Mouse (Mus musculus): Measurements from ENCODE around the gene Ptbp3. TPM values are rescaled to one million over a fixed set of nuclear protein-coding genes. Genes with fewer than 3 reads are reported as not detected.

The Ptbp3 gene
- polyA plus RNA-seq, 1 experiment from 2014 or later = 64.9 TPM

Other genes starting within 250 kb of the Ptbp3 start
- gene Susd1, start 110.7 kb downstream of the Ptbp3 start, polyA plus RNA-seq (2015; fragmentation: Nextera tagmentation; extraction: Ambion mirVana) = 10.1 and 10.2 TPM in 2 replicates
- 24.1 and 25.4 TPM in 2 replicates for gene Hsdl2, start 32.2 kb upstream of the Ptbp3 start, polyA plus RNA-seq (2015; fragmentation: Nextera tagmentation; extraction: Ambion mirVana)
- gene E130308A19Rik, start 76.8 kb upstream of the Ptbp3 start, polyA plus RNA-seq (2015; fragmentation: Nextera tagmentation; extraction: Ambion mirVana) = 34.9 and 35.6 TPM in 2 replicates